Mouse (Mus musculus) olfactory bulb, adult 2 months (tissue): ENCODE data around the gene Drg1.

ENCODE experiments used
- CTCF ChIP-seq: fragments of 200-500 bp; IDR thresholded peaks from 2 replicates; pipeline ENCODE4 v1.5.1; 2012; ENCODE audit warnings: low read depth, mild to moderate bottlenecking, low read length, moderate library complexity; ENCODE audit not compliant: insufficient read depth
- POLR2A ChIP-seq: fragments of 200-500 bp; IDR thresholded peaks from 2 replicates; pipeline ENCODE4 v1.6.1; 2012; ENCODE audit warnings: mild to moderate bottlenecking, low read depth, low read length, moderate library complexity; ENCODE audit not compliant: insufficient read depth

DNA sequence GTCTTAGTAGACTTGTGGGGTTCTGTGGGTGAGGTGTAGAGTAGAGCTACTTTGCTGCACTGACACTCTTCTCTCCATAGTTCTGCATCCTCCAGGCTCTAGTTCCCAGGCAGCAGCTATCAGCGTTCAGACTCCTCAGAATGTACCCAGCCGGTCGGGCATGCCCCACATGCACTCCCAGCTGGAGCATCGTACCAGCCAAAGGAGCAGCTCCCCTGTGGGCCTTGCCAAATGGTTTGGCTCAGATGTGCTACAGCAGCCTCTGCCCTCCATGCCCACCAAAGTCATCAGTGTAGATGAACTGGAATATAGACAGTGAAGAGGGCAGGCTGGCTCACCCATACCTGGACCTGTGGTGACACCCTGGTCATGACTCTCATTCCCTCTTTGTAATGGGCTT lies 22.4 kb downstream of the Drg1 start:
- TF ChIP-seq POLR2A (no peak), CTCF (no peak)
